Mouse (Mus musculus) midbrain, embryonic 13.5 days (tissue): ENCODE measurements around the gene Tada2a. TPM values are rescaled to one million over a fixed set of nuclear protein-coding genes. Genes with fewer than 3 reads are reported as not detected.

Experiments used
- ATAC-seq: fragments of 200-750 bp; cut with Nextera tagmentation; 2 replicates; pipeline ENCODE4 v1.8.0; 2017; ENCODE audit warnings: mild to moderate bottlenecking, moderate TSS enrichment, moderate library complexity
- H3K27ac ChIP-seq: fragments of 300-500 bp; sonication (generic); 2 replicates; pipeline ENCODE4 v1.5.1; 2015; ENCODE audit warnings: inconsistent platforms, mild to moderate bottlenecking, moderate library complexity
- H3K27me3 ChIP-seq: fragments of 300-500 bp; sonication (generic); 2 replicates; pipeline ENCODE4 v1.6.1; 2015; ENCODE audit warnings: mild to moderate bottlenecking, inconsistent platforms
- H3K36me3 ChIP-seq: fragments of 300-500 bp; sonication (generic); 2 replicates; pipeline ENCODE4 v1.6.1; 2015; ENCODE audit warnings: mild to moderate bottlenecking, inconsistent platforms
- H3K4me1 ChIP-seq: fragments of 300-500 bp; sonication (generic); replicated peaks from 2 replicates; pipeline ENCODE4 v1.6.1; 2015; ENCODE audit warnings: inconsistent platforms
- H3K4me2 ChIP-seq: fragments of 300-500 bp; sonication (generic); replicated peaks from 2 replicates; pipeline ENCODE4 v1.6.1; 2015; ENCODE audit warnings: moderate library complexity, mild to moderate bottlenecking, inconsistent platforms
- H3K4me3 ChIP-seq: fragments of 300-500 bp; sonication (generic); replicated peaks from 2 replicates; pipeline ENCODE4 v1.5.1; 2015; ENCODE audit warnings: mild to moderate bottlenecking, inconsistent platforms
- H3K9ac ChIP-seq: fragments of 300-500 bp; sonication (generic); replicated peaks from 2 replicates; pipeline ENCODE4 v1.6.1; 2015; ENCODE audit warnings: mild to moderate bottlenecking, inconsistent platforms
- H3K9me3 ChIP-seq: fragments of 300-500 bp; sonication (generic); 2 replicates; pipeline ENCODE4 v1.6.1; 2016; ENCODE audit warnings: mild to moderate bottlenecking, inconsistent platforms
- WGBS: fragments of 180-500 bp; shearing (Covaris S2); methylation state at CpG from one replicate; pipeline ENCODE4 v1.1.7; 2015; 5-methylcytosine and 5-hydroxymethylcytosine counted together
- polyA plus RNA-seq: library from polyadenylated mRNA; unstranded; fragments of >200 nt; fragmentation: Nextera tagmentation; extraction: Ambion mirVana; gene quantifications from 2 replicates; pipeline ENCODE4 v1.2.1, GENCODE M21; 2015

The Tada2a gene
- polyA plus RNA-seq, 1 experiment from 2014 or later, result 32.9 TPM

GRCm38 (mm10) chr11:84141752-84142151 lies 12.4 kb upstream of the Tada2a start:
- H3K4me1 ChIP-seq, result no peaks in the 10 kb centered on the region
- H3K4me2 ChIP-seq, result no peak overlapping the region
- H3K9me3 ChIP-seq, result no peaks in the 10 kb centered on the region
- H3K27ac ChIP-seq, result no peak overlapping the region
- no peak for ATAC-seq
- H3K27me3 ChIP-seq, result no peaks in the 10 kb centered on the region
- 68% methylated on average over 2 of the region's 2 CpGs for WGBS
- no peak overlapping the region for H3K4me3 ChIP-seq
- H3K36me3 ChIP-seq, result no peaks in the 10 kb centered on the region
- no peak overlapping the region for H3K9ac ChIP-seq

- no peak overlapping the region for H3K9ac ChIP-seq
- no peak for ATAC-seq
- H3K27me3 ChIP-seq, result no peaks in the 10 kb centered on the region
- no peak overlapping the region for H3K4me3 ChIP-seq
- 77% methylated on average over 3 of the region's 3 CpGs for WGBS
- no peaks in the 10 kb centered on the region for H3K9me3 ChIP-seq
- H3K36me3 ChIP-seq, result no peaks in the 10 kb centered on the region
- H3K27ac ChIP-seq, result no peak overlapping the region
- H3K4me1 ChIP-seq, result 0 out of 2 replicates have a peak, but pooled peaks cover 4% of the 10 kb centered on the region
- H3K4me2 ChIP-seq, result no peak overlapping the region
Observed at GRCm38 (mm10) chr11:84136453-84136852, 7.1 kb upstream of the Tada2a start.

- no peak overlapping the region for H3K27ac ChIP-seq
- no peaks in the 10 kb centered on the region for H3K9me3 ChIP-seq
- WGBS, result 97% methylated on average over 2 of the region's 2 CpGs
- H3K4me3 ChIP-seq, result no peak overlapping the region
- ATAC-seq, result no peak
- H3K4me1 ChIP-seq, result peaks cover 19% of the 10 kb centered on the region
- no peak overlapping the region for H3K9ac ChIP-seq
- no peaks in the 10 kb centered on the region for H3K36me3 ChIP-seq
- no peak overlapping the region for H3K4me2 ChIP-seq
- H3K27me3 ChIP-seq, result no peaks in the 10 kb centered on the region
Observed at GRCm38 (mm10) chr11:84134331-84134860, 5.0 kb upstream of the Tada2a start.

- H3K4me2 ChIP-seq, result peak overlapping the region; percentile 69
- peaks cover 26% of the 10 kb centered on the region for H3K4me1 ChIP-seq
- H3K9me3 ChIP-seq, result no peaks in the 10 kb centered on the region
- no peaks in the 10 kb centered on the region for H3K27me3 ChIP-seq
- 1% methylated on average over 11 of the region's 11 CpGs for WGBS
- peak overlapping the region; percentile 75 for H3K4me3 ChIP-seq
- peak; percentile 73 for ATAC-seq
- H3K9ac ChIP-seq, result peak overlapping the region; percentile 90
- peaks cover 22% of the 10 kb centered on the region for H3K36me3 ChIP-seq
- H3K27ac ChIP-seq, result peak overlapping the region; percentile 69
Observed at GRCm38 (mm10) chr11:84129799-84130185, 392 bp upstream of the Tada2a start.

GRCm38 (mm10) chr11:84127977-84128376 lies 1.4 kb downstream of the Tada2a start:
- Histone ChIP-seq H3K27me3 (no peaks in the 10 kb centered on the region), H3K36me3 (peaks cover 29% of the 10 kb centered on the region), H3K4me2 (no peak overlapping the region), H3K9ac (no peak overlapping the region), H3K9me3 (no peaks in the 10 kb centered on the region), H3K4me3 (no peak overlapping the region), H3K4me1 (peaks cover 26% of the 10 kb centered on the region), H3K27ac (no peak overlapping the region)
- no peak for ATAC-seq
- WGBS, result 95% methylated on average over 4 of the region's 4 CpGs

- H3K27ac ChIP-seq, result no peak overlapping the region
- H3K4me3 ChIP-seq, result no peak overlapping the region
- H3K36me3 ChIP-seq, result peaks cover 78% of the 10 kb centered on the region
- WGBS, result 81% methylated on average over 12 of the region's 12 CpGs
- no peaks in the 10 kb centered on the region for H3K4me1 ChIP-seq
- no peak overlapping the region for H3K4me2 ChIP-seq
- H3K9me3 ChIP-seq, result peaks cover 2% of the 10 kb centered on the region; the same call in 1 of the 2 replicates
- no peak for ATAC-seq
- no peak overlapping the region for H3K9ac ChIP-seq
- no peaks in the 10 kb centered on the region for H3K27me3 ChIP-seq
Observed at GRCm38 (mm10) chr11:84121051-84121956, 8.1 kb downstream of the Tada2a start.

GRCm38 (mm10) chr11:84117431-84117830 lies 12.0 kb downstream of the Tada2a start:
- Histone ChIP-seq H3K4me2 (no peak overlapping the region), H3K9ac (no peak overlapping the region), H3K4me1 (no peaks in the 10 kb centered on the region), H3K27me3 (no peaks in the 10 kb centered on the region), H3K4me3 (no peak overlapping the region), H3K27ac (no peak overlapping the region), H3K36me3 (peaks cover 80% of the 10 kb centered on the region), H3K9me3 (peaks cover 3% of the 10 kb centered on the region; the same call in 1 of the 2 replicates)
- WGBS, result 83% methylated on average over 4 of the region's 4 CpGs
- no peak for ATAC-seq

GRCm38 (mm10) chr11:84116221-84116620 lies 13.2 kb downstream of the Tada2a start:
- no peak overlapping the region for H3K27ac ChIP-seq
- no peaks in the 10 kb centered on the region for H3K27me3 ChIP-seq
- no peak overlapping the region for H3K9ac ChIP-seq
- H3K36me3 ChIP-seq, result peaks cover 71% of the 10 kb centered on the region
- no peaks in the 10 kb centered on the region for H3K4me1 ChIP-seq
- H3K4me3 ChIP-seq, result no peak overlapping the region
- no peak for ATAC-seq
- WGBS, result 61% methylated on average over 2 of the region's 2 CpGs
- H3K4me2 ChIP-seq, result no peak overlapping the region
- peaks cover 3% of the 10 kb centered on the region; the same call in 1 of the 2 replicates for H3K9me3 ChIP-seq

GRCm38 (mm10) chr11:84115646-84116045 lies 13.8 kb downstream of the Tada2a start:
- no peaks in the 10 kb centered on the region for H3K27me3 ChIP-seq
- 93% methylated on average over 9 of the region's 9 CpGs for WGBS
- peaks cover 71% of the 10 kb centered on the region for H3K36me3 ChIP-seq

GRCm38 (mm10) chr11:84113623-84114022 lies 15.8 kb downstream of the Tada2a start:
- H3K27me3 ChIP-seq, result no peaks in the 10 kb centered on the region
- no peaks in the 10 kb centered on the region for H3K4me1 ChIP-seq
- H3K4me3 ChIP-seq, result no peak overlapping the region
- no peak overlapping the region for H3K9ac ChIP-seq
- WGBS, result 90% methylated on average over 5 of the region's 5 CpGs
- no peak overlapping the region for H3K4me2 ChIP-seq
- no peak overlapping the region for H3K27ac ChIP-seq
- ATAC-seq, result no peak
- peaks cover 3% of the 10 kb centered on the region; the same call in 1 of the 2 replicates for H3K9me3 ChIP-seq
- peaks cover 68% of the 10 kb centered on the region for H3K36me3 ChIP-seq

More at GRCm38 (mm10) chr11:84115646-84116045, 13.8 kb downstream of the Tada2a start:
- Histone ChIP-seq H3K4me3 (no peak overlapping the region), H3K4me1 (no peaks in the 10 kb centered on the region), H3K27ac (no peak overlapping the region), H3K9ac (no peak overlapping the region), H3K4me2 (no peak overlapping the region), H3K9me3 (peaks cover 3% of the 10 kb centered on the region; the same call in 1 of the 2 replicates)
- ATAC-seq, result no peak

- peaks cover 88% of the 10 kb centered on the region for H3K36me3 ChIP-seq
- no peak overlapping the region for H3K9ac ChIP-seq
- no peak overlapping the region for H3K4me2 ChIP-seq
- no peaks in the 10 kb centered on the region for H3K4me1 ChIP-seq
- no peak overlapping the region for H3K27ac ChIP-seq
- no peak overlapping the region for H3K4me3 ChIP-seq
- H3K9me3 ChIP-seq, result no peaks in the 10 kb centered on the region
- WGBS, result 83% methylated on average over 2 of the region's 2 CpGs
- H3K27me3 ChIP-seq, result no peaks in the 10 kb centered on the region
- ATAC-seq, result no peak
Observed at GRCm38 (mm10) chr11:84107137-84107536, 22.3 kb downstream of the Tada2a start.

GRCm38 (mm10) chr11:84104036-84104435 lies 25.4 kb downstream of the Tada2a start:
- H3K4me2 ChIP-seq, result no peak overlapping the region
- no peak for ATAC-seq

More at GRCm38 (mm10) chr11:84104036-84104435, 25.4 kb downstream of the Tada2a start:
- no peak overlapping the region for H3K27ac ChIP-seq
- 95% methylated on average over 6 of the region's 6 CpGs for WGBS
- H3K4me1 ChIP-seq, result no peaks in the 10 kb centered on the region
- H3K27me3 ChIP-seq, result no peaks in the 10 kb centered on the region
- H3K4me3 ChIP-seq, result no peak overlapping the region
- H3K9me3 ChIP-seq, result no peaks in the 10 kb centered on the region
- H3K36me3 ChIP-seq, result peaks cover 87% of the 10 kb centered on the region
- no peak overlapping the region for H3K9ac ChIP-seq
